Mouse (Mus musculus): ENCODE measurements around the gene Kdr. TPM values are rescaled to one million over a fixed set of nuclear protein-coding genes. Genes with fewer than 3 reads are reported as not detected.
"Not testable (repeated sequence)": the region's sequence is repeated elsewhere in the genome, so short reads cannot be mapped to it uniquely, and the experiment has no call there.

Kdr gene
- polyA plus RNA-seq, 1 experiment from 2014 or later: 21.7 TPM

- H3K9me3 ChIP-seq (ENCODE audit: control insufficient read depth, low read length): no peaks in the 10 kb centered on the region
- no peak overlapping the region for H3K9ac ChIP-seq (ENCODE audit: low read depth, low read length)
- no peaks in the 10 kb centered on the region for H3K36me3 ChIP-seq (ENCODE audit: control insufficient read depth, insufficient read depth, low read length)
- no peaks in the 10 kb centered on the region for H3K27me3 ChIP-seq (replicated peaks; ENCODE audit: control insufficient read depth, insufficient read depth, low read length)
- no peak for ATAC-seq
- no peak overlapping the region for H3K4me3 ChIP-seq (ENCODE audit: low read length)
- H3K27ac ChIP-seq (ENCODE audit: low read depth, low read length): no peak overlapping the region
- no peaks in the 10 kb centered on the region for H3K4me1 ChIP-seq (ENCODE audit: control insufficient read depth, insufficient read depth, low read depth, low read length)
- no peak overlapping the region for H3K4me2 ChIP-seq (ENCODE audit: low read length)
- WGBS: 79% methylated on average over 20 of the region's 20 CpGs
These were observed 44.7 kb downstream of the Kdr start for GRCm38 (mm10) chr5:75933521-75934044.

GRCm38 (mm10) chr5:75931458-75931857 is 46.8 kb downstream of the Kdr start:
- not testable (repeated sequence) for H3K4me3 ChIP-seq (ENCODE audit: low read length); H3K9me3 ChIP-seq (ENCODE audit: control insufficient read depth, low read length); H3K9ac ChIP-seq (ENCODE audit: low read depth, low read length); H3K4me2 ChIP-seq (ENCODE audit: low read length); H3K27ac ChIP-seq (ENCODE audit: low read depth, low read length); H3K36me3 ChIP-seq (ENCODE audit: control insufficient read depth, insufficient read depth, low read length); H3K4me1 ChIP-seq (ENCODE audit: control insufficient read depth, insufficient read depth, low read depth, low read length); H3K27me3 ChIP-seq (replicated peaks; ENCODE audit: control insufficient read depth, insufficient read depth, low read length); ATAC-seq
- 85% methylated on average over 4 of the region's 4 CpGs for WGBS

- Histone ChIP-seq H3K9me3 (ENCODE audit: control insufficient read depth, low read length) (no peaks in the 10 kb centered on the region), H3K9ac (ENCODE audit: low read depth, low read length) (no peak overlapping the region), H3K27ac (ENCODE audit: low read depth, low read length) (no peak overlapping the region), H3K4me3 (ENCODE audit: low read length) (no peak overlapping the region), H3K4me2 (ENCODE audit: low read length) (no peak overlapping the region), H3K27me3 (replicated peaks; ENCODE audit: control insufficient read depth, insufficient read depth, low read length) (no peaks in the 10 kb centered on the region), H3K36me3 (ENCODE audit: control insufficient read depth, insufficient read depth, low read length) (no peaks in the 10 kb centered on the region), H3K4me1 (ENCODE audit: control insufficient read depth, insufficient read depth, low read depth, low read length) (no peaks in the 10 kb centered on the region)
- ATAC-seq: no peak
- 88% methylated on average over 7 of the region's 7 CpGs for WGBS
These were observed 48.3 kb downstream of the Kdr start for GRCm38 (mm10) chr5:75929960-75930359.

GRCm38 (mm10) chr5:75922677-75923076 is 55.6 kb downstream of the Kdr start:
- Histone ChIP-seq H3K9me3 (ENCODE audit: control insufficient read depth, low read length) (no peaks in the 10 kb centered on the region), H3K36me3 (ENCODE audit: control insufficient read depth, insufficient read depth, low read length) (no peaks in the 10 kb centered on the region), H3K4me1 (ENCODE audit: control insufficient read depth, insufficient read depth, low read depth, low read length) (no peaks in the 10 kb centered on the region), H3K9ac (ENCODE audit: low read depth, low read length) (no peak overlapping the region), H3K4me2 (ENCODE audit: low read length) (no peak overlapping the region), H3K27ac (ENCODE audit: low read depth, low read length) (no peak overlapping the region), H3K27me3 (replicated peaks; ENCODE audit: control insufficient read depth, insufficient read depth, low read length) (no peaks in the 10 kb centered on the region), H3K4me3 (ENCODE audit: low read length) (no peak overlapping the region)
- 80% methylated on average over 6 of the region's 6 CpGs for WGBS
- 0 out of 2 replicates have a peak, but pooled peaks have one; percentile 40 for ATAC-seq

- Histone ChIP-seq H3K4me3 (ENCODE audit: low read length) (no peak overlapping the region), H3K27me3 (replicated peaks; ENCODE audit: control insufficient read depth, insufficient read depth, low read length) (no peaks in the 10 kb centered on the region), H3K36me3 (ENCODE audit: control insufficient read depth, insufficient read depth, low read length) (no peaks in the 10 kb centered on the region), H3K4me1 (ENCODE audit: control insufficient read depth, insufficient read depth, low read depth, low read length) (no peaks in the 10 kb centered on the region), H3K9ac (ENCODE audit: low read depth, low read length) (no peak overlapping the region), H3K4me2 (ENCODE audit: low read length) (no peak overlapping the region), H3K9me3 (ENCODE audit: control insufficient read depth, low read length) (no peaks in the 10 kb centered on the region), H3K27ac (ENCODE audit: low read depth, low read length) (no peak overlapping the region)
- WGBS: 75% methylated on average over 12 of the region's 12 CpGs
- no peak for ATAC-seq
These were observed 56.4 kb downstream of the Kdr start for GRCm38 (mm10) chr5:75921730-75922387.

GRCm38 (mm10) chr5:75919601-75920000 is 58.7 kb downstream of the Kdr start:
- no peak overlapping the region for H3K4me3 ChIP-seq (ENCODE audit: low read length)
- 83% methylated on average over 7 of the region's 7 CpGs for WGBS
- no peaks in the 10 kb centered on the region for H3K36me3 ChIP-seq (ENCODE audit: control insufficient read depth, insufficient read depth, low read length)
- H3K27ac ChIP-seq (ENCODE audit: low read depth, low read length): no peak overlapping the region
- no peaks in the 10 kb centered on the region for H3K4me1 ChIP-seq (ENCODE audit: control insufficient read depth, insufficient read depth, low read depth, low read length)
- no peak for ATAC-seq
- H3K4me2 ChIP-seq (ENCODE audit: low read length): no peak overlapping the region
- no peak overlapping the region for H3K9ac ChIP-seq (ENCODE audit: low read depth, low read length)
- H3K9me3 ChIP-seq (ENCODE audit: control insufficient read depth, low read length): no peaks in the 10 kb centered on the region
- no peaks in the 10 kb centered on the region for H3K27me3 ChIP-seq (replicated peaks; ENCODE audit: control insufficient read depth, insufficient read depth, low read length)

GRCm38 (mm10) chr5:75918139-75918538 is 60.1 kb downstream of the Kdr start:
- Histone ChIP-seq H3K4me2 (ENCODE audit: low read length) (no peak overlapping the region), H3K36me3 (ENCODE audit: control insufficient read depth, insufficient read depth, low read length) (no peaks in the 10 kb centered on the region), H3K4me3 (ENCODE audit: low read length) (no peak overlapping the region), H3K9ac (ENCODE audit: low read depth, low read length) (no peak overlapping the region), H3K27me3 (replicated peaks; ENCODE audit: control insufficient read depth, insufficient read depth, low read length) (no peaks in the 10 kb centered on the region), H3K27ac (ENCODE audit: low read depth, low read length) (no peak overlapping the region), H3K4me1 (ENCODE audit: control insufficient read depth, insufficient read depth, low read depth, low read length) (no peaks in the 10 kb centered on the region), H3K9me3 (ENCODE audit: control insufficient read depth, low read length) (no peaks in the 10 kb centered on the region)
- ATAC-seq: no peak
- WGBS: 83% methylated on average over 7 of the region's 7 CpGs

- ATAC-seq: no peak
These were observed 61.0 kb downstream of the Kdr start for GRCm38 (mm10) chr5:75917231-75917630.

GRCm38 (mm10) chr5:75906102-75906501 is 72.2 kb downstream of the Kdr start:
- no peaks in the 10 kb centered on the region for H3K27me3 ChIP-seq (replicated peaks; ENCODE audit: control insufficient read depth, insufficient read depth, low read length)
- H3K9ac ChIP-seq (ENCODE audit: low read depth, low read length): no peak overlapping the region
- H3K36me3 ChIP-seq (ENCODE audit: control insufficient read depth, insufficient read depth, low read length): no peaks in the 10 kb centered on the region
- H3K27ac ChIP-seq (ENCODE audit: low read depth, low read length): no peak overlapping the region
- H3K9me3 ChIP-seq (ENCODE audit: control insufficient read depth, low read length): no peaks in the 10 kb centered on the region
- WGBS: 55% methylated on average over 4 of the region's 4 CpGs
- H3K4me2 ChIP-seq (ENCODE audit: low read length): no peak overlapping the region
- no peak overlapping the region for H3K4me3 ChIP-seq (ENCODE audit: low read length)
- H3K4me1 ChIP-seq (ENCODE audit: control insufficient read depth, insufficient read depth, low read depth, low read length): no peaks in the 10 kb centered on the region
- ATAC-seq: no peak

More at GRCm38 (mm10) chr5:75917231-75917630, 61.0 kb downstream of the Kdr start:
- Histone ChIP-seq H3K9me3 (ENCODE audit: control insufficient read depth, low read length) (no peaks in the 10 kb centered on the region), H3K4me1 (ENCODE audit: control insufficient read depth, insufficient read depth, low read depth, low read length) (no peaks in the 10 kb centered on the region), H3K36me3 (ENCODE audit: control insufficient read depth, insufficient read depth, low read length) (no peaks in the 10 kb centered on the region), H3K4me3 (ENCODE audit: low read length) (no peak overlapping the region), H3K9ac (ENCODE audit: low read depth, low read length) (no peak overlapping the region), H3K27ac (ENCODE audit: low read depth, low read length) (no peak overlapping the region), H3K4me2 (ENCODE audit: low read length) (no peak overlapping the region), H3K27me3 (replicated peaks; ENCODE audit: control insufficient read depth, insufficient read depth, low read length) (no peaks in the 10 kb centered on the region)
- WGBS: 81% methylated on average over 4 of the region's 4 CpGs
